Mouse (Mus musculus) ES-Bruce4 (cell line): Measurements from ENCODE around the gene Abcb9. TPM values are rescaled to one million over a fixed set of nuclear protein-coding genes. Genes with fewer than 3 reads are reported as not detected.
A peak's percentile ranks its signal among the peaks of the same experiment; 100 is the strongest.

Source experiments
- H3K27ac ChIP-seq: 2 replicates; pipeline ENCODE4 v1.5.1; 2012; ENCODE audit warnings: low read length, inconsistent platforms; ENCODE audit not compliant: insufficient read depth
- H3K27me3 ChIP-seq: 2 replicates; pipeline ENCODE4 v1.6.1; 2012; ENCODE audit warnings: mild to moderate bottlenecking, low read length, inconsistent platforms; ENCODE audit not compliant: control insufficient read depth, poor library complexity, insufficient read depth, severe bottlenecking
- H3K36me3 ChIP-seq: 2 replicates; pipeline ENCODE4 v1.6.1; 2012; ENCODE audit warnings: inconsistent platforms, mild to moderate bottlenecking, low read length, moderate library complexity; ENCODE audit not compliant: control insufficient read depth, poor library complexity, insufficient read depth, severe bottlenecking
- H3K4me1 ChIP-seq: one replicate; pipeline ENCODE4 v1.8.1; 2011; ENCODE audit warnings: low read length; ENCODE audit not compliant: control insufficient read depth, insufficient read depth
- H3K4me3 ChIP-seq: 2 replicates; pipeline ENCODE4 v1.5.1; 2011; ENCODE audit warnings: low read depth, mild to moderate bottlenecking, low read length
- H3K9ac ChIP-seq: 2 replicates; pipeline ENCODE4 v1.6.1; 2012; ENCODE audit warnings: low read depth, mild to moderate bottlenecking, inconsistent platforms; ENCODE audit not compliant: poor library complexity, severe bottlenecking
- H3K9me3 ChIP-seq: replicated peaks from 2 replicates; pipeline ENCODE4 v1.6.1; 2012; ENCODE audit warnings: mild to moderate bottlenecking, low read length, inconsistent platforms; ENCODE audit not compliant: control insufficient read depth, poor library complexity, insufficient read depth, severe bottlenecking
- CTCF ChIP-seq: IDR thresholded peaks from one replicate; pipeline ENCODE4 v1.8.1; 2011; ENCODE audit warnings: low read depth, low read length
- EP300 ChIP-seq: IDR thresholded peaks from 2 replicates; pipeline ENCODE4 v1.6.1; 2011; ENCODE audit warnings: low read depth, low read length; ENCODE audit not compliant: insufficient read depth
- POLR2A ChIP-seq: IDR thresholded peaks from one replicate; pipeline ENCODE4 v1.8.1; 2011; ENCODE audit warnings: low read length; ENCODE audit not compliant: insufficient read depth
- polyA plus RNA-seq: library from polyadenylated mRNA; stranded (reverse); fragments of >200 nt; gene quantifications from 2 replicates; pipeline ENCODE4 v1.2.4, GENCODE M21; 2011; ENCODE audit warnings: low read depth; ENCODE audit not compliant: missing spikeins, insufficient read depth, insufficient read length

Abcb9 gene
- polyA plus RNA-seq, 1 experiment = 0.79 TPM

DNA sequence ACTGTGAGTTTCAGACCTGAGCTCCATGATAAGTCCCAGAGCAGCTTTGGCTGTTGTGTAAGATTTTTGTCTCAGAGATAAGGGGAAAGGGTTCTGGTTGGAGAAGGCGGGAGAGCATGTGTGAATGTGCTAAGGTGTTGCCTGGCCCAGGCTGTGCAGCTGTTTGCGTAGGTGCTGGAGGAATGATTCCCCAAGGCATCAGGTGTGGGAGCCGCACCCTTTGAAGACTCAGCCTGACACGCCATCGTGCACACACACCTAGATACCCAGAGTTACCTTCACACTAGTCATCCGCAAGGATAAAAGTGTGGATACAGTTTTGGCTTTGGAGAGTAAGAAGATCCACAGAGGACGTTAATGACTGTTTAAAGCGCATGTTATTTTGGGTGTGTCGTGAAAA, 60.2 kb downstream of the Abcb9 start:
- no peak overlapping the region for H3K27ac ChIP-seq
- no peak overlapping the region for H3K4me3 ChIP-seq
- H3K9ac ChIP-seq = no peak overlapping the region
- no peaks in the 10 kb centered on the region for H3K27me3 ChIP-seq
- no peak for TF ChIP-seq EP300
- no peak for TF ChIP-seq CTCF
- TF ChIP-seq POLR2A = no peak
- no peaks in the 10 kb centered on the region for H3K36me3 ChIP-seq
- no peaks in the 10 kb centered on the region for H3K9me3 ChIP-seq
- H3K4me1 ChIP-seq = no peaks in the 10 kb centered on the region

- no peak for TF ChIP-seq CTCF
- TF ChIP-seq EP300 = no peak
- TF ChIP-seq POLR2A = no peak
- H3K27me3 ChIP-seq = no peaks in the 10 kb centered on the region
- no peaks in the 10 kb centered on the region for H3K9me3 ChIP-seq
- H3K36me3 ChIP-seq = no peaks in the 10 kb centered on the region
- no peaks in the 10 kb centered on the region for H3K4me1 ChIP-seq
- no peak overlapping the region for H3K27ac ChIP-seq
- no peak overlapping the region for H3K4me3 ChIP-seq
- no peak overlapping the region for H3K9ac ChIP-seq
Observed at GRCm38 (mm10) chr5:124034471-124034870, 61.1 kb downstream of the Abcb9 start.

GRCm38 (mm10) chr5:124032001-124032508, 63.5 kb downstream of the Abcb9 start, which contains the start of gene Vps37b:
Vps37b (minus strand) TSS chr5:124032270.
- Histone ChIP-seq H3K9ac (peak within 1 kb of the TSS; percentile 85), H3K9me3 (no peaks in the 10 kb centered on the region), H3K36me3 (no peaks in the 10 kb centered on the region), H3K4me3 (peak within 1 kb of the TSS; percentile 92), H3K4me1 (no peaks in the 10 kb centered on the region), H3K27ac (no peak within 1 kb of the TSS), H3K27me3 (no peaks in the 10 kb centered on the region)
- TF ChIP-seq EP300 (no peak), POLR2A (peak; percentile 59)

- no peak overlapping the region for H3K27ac ChIP-seq
- TF ChIP-seq CTCF (no peak), POLR2A (no peak), EP300 (no peak)
- peak overlapping the region; percentile 85 for H3K9ac ChIP-seq
- no peaks in the 10 kb centered on the region for H3K9me3 ChIP-seq
- H3K4me3 ChIP-seq = peak overlapping the region; percentile 92
- no peaks in the 10 kb centered on the region for H3K4me1 ChIP-seq
- H3K36me3 ChIP-seq = no peaks in the 10 kb centered on the region
- H3K27me3 ChIP-seq = no peaks in the 10 kb centered on the region
Observed at GRCm38 (mm10) chr5:124031068-124031955, 64.3 kb downstream of the Abcb9 start.

DNA sequence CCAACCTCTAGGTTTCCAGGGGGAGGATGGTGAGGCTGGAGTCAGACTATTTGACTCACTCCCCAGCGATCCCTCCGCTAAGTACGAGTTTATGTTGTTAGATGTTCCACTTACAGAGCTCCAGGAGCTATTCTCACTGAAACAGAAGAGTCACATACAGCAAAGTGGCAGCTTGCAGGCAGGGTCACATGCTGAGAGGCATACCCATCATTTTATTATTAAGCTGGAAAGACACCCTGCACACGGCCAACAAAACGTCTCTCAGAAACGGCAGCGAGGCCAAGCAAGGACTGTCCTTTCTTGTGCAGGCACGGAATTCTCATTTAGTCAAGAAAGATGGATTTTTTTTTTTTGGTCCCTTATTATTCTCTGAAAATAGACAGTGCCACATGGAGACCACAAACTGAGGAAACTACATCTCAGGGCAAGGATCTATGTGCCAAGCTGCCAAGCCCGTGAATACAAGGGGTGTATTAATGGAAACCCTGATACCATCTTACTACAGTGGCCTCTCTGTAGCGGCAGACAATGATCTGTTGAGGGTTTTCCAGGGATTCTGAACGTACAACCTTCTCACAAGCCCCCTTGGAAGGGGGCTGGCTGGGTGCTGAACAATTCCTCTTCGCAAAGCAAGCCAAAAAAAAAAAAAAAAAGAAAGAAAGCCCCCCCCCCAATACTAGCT, 65.1 kb downstream of the Abcb9 start:
- Histone ChIP-seq H3K27me3 (no peaks in the 10 kb centered on the region), H3K9me3 (no peaks in the 10 kb centered on the region), H3K27ac (no peak overlapping the region), H3K9ac (peak overlapping the region; percentile 85), H3K4me3 (no peak overlapping the region), H3K36me3 (no peaks in the 10 kb centered on the region), H3K4me1 (no peaks in the 10 kb centered on the region)
- TF ChIP-seq CTCF = no peak
- no peak for TF ChIP-seq POLR2A
- no peak for TF ChIP-seq EP300
